Mouse (Mus musculus) embryonic facial prominence, embryonic 11.5 days (tissue): ENCODE measurements around the gene Phldb2. TPM values are rescaled to one million over a fixed set of nuclear protein-coding genes. Genes with fewer than 3 reads are reported as not detected.

ENCODE experiments used
- ATAC-seq: fragments of 200-750 bp; cut with Nextera tagmentation; replicated peaks from 2 replicates; pipeline ENCODE4 v1.8.0; 2017; ENCODE audit warnings: low read depth; ENCODE audit not compliant: insufficient number of reproducible peaks, low FRiP score, low TSS enrichment
- DNase-seq: peaks from one replicate; pipeline ENCODE4 v3.0.0-alpha.2; 2015; ENCODE audit warnings: low spot score
- H3K27ac ChIP-seq: fragments of 300-500 bp; sonication (generic); replicated peaks from 2 replicates; pipeline ENCODE4 v1.5.1; 2014; ENCODE audit warnings: mild to moderate bottlenecking, low read depth, low read length, control low read depth
- H3K27me3 ChIP-seq: fragments of 300-500 bp; sonication (generic); 2 replicates; pipeline ENCODE4 v1.6.1; 2014; ENCODE audit warnings: mild to moderate bottlenecking, low read length, moderate library complexity, mixed read lengths; ENCODE audit not compliant: control insufficient read depth, insufficient read depth
- H3K36me3 ChIP-seq: fragments of 300-500 bp; sonication (generic); replicated peaks from 2 replicates; pipeline ENCODE4 v1.6.1; 2014; ENCODE audit warnings: low read depth, mild to moderate bottlenecking, low read length, moderate library complexity, mixed read lengths; ENCODE audit not compliant: control insufficient read depth, insufficient read depth
- H3K4me1 ChIP-seq: fragments of 300-500 bp; sonication (generic); 2 replicates; pipeline ENCODE4 v1.6.1; 2014; ENCODE audit warnings: low read length, mixed read lengths; ENCODE audit not compliant: control insufficient read depth, insufficient read depth
- H3K4me2 ChIP-seq: fragments of 300-500 bp; sonication (generic); 2 replicates; pipeline ENCODE4 v1.6.1; 2014; ENCODE audit warnings: low read depth, mild to moderate bottlenecking, control low read depth, low read length, moderate library complexity
- H3K4me3 ChIP-seq: fragments of 300-500 bp; sonication (generic); 2 replicates; pipeline ENCODE4 v1.5.1; 2014; ENCODE audit warnings: low read depth, low read length, control low read depth
- H3K9ac ChIP-seq: fragments of 300-500 bp; sonication (generic); replicated peaks from 2 replicates; pipeline ENCODE4 v1.6.1; 2014; ENCODE audit warnings: mild to moderate bottlenecking, control low read depth, low read length
- H3K9me3 ChIP-seq: fragments of 300-500 bp; sonication (generic); replicated peaks from 2 replicates; pipeline ENCODE4 v1.6.1; 2016; ENCODE audit warnings: mild to moderate bottlenecking, low read length, inconsistent platforms, mixed read lengths; ENCODE audit not compliant: control insufficient read depth
- WGBS: fragments of 180-500 bp; shearing (Covaris S2); extraction: QIAGEN DNeasy Blood & Tissue Kit; methylation state at CpG from one replicate; pipeline ENCODE4 v1.1.7; 2014; 5-methylcytosine and 5-hydroxymethylcytosine counted together
- polyA plus RNA-seq: library from polyadenylated mRNA; unstranded; fragments of >200 nt; fragmentation: Nextera tagmentation; extraction: Ambion mirVana; gene quantifications from 2 replicates; pipeline ENCODE4 v1.2.1, GENCODE M21; 2014

The Phldb2 gene
- polyA plus RNA-seq, 1 experiment from 2014 or later, result 54.6 TPM

- Histone ChIP-seq H3K27ac (no peak overlapping the region), H3K9me3 (no peaks in the 10 kb centered on the region), H3K4me3 (no peak overlapping the region), H3K4me1 (no peaks in the 10 kb centered on the region), H3K27me3 (no peaks in the 10 kb centered on the region), H3K9ac (no peak overlapping the region), H3K4me2 (no peak overlapping the region), H3K36me3 (no peaks in the 10 kb centered on the region; the same call in 1 of the 2 replicates)
- DNase-seq (peak; percentile 87), ATAC-seq (no peak)
- 47% methylated on average over 9 of the region's 9 CpGs for WGBS
These were observed 196.5 kb downstream of the Phldb2 start for GRCm38 (mm10) chr16:45756855-45757254.

GRCm38 (mm10) chr16:45743591-45744144, 209.7 kb downstream of the Phldb2 start:
- 64% methylated on average over 4 of the region's 4 CpGs for whole genome bisulfite sequencing
- no peak for ATAC-seq
- peak; percentile 23 for DNase-seq
- no peaks in the 10 kb centered on the region for H3K27me3 ChIP-seq
- H3K4me2 ChIP-seq, result no peak overlapping the region
- H3K4me1 ChIP-seq, result no peaks in the 10 kb centered on the region
- no peak overlapping the region for H3K4me3 ChIP-seq
- H3K9me3 ChIP-seq, result no peaks in the 10 kb centered on the region
- no peak overlapping the region for H3K9ac ChIP-seq
- H3K27ac ChIP-seq, result no peak overlapping the region
- peaks cover 3% of the 10 kb centered on the region; the same call in 1 of the 2 replicates for H3K36me3 ChIP-seq

GRCm38 (mm10) chr16:45742615-45743476, 210.6 kb downstream of the Phldb2 start, which contains the start of gene Abhd10:
Abhd10 (minus strand) TSS chr16:45742955.
- Histone ChIP-seq H3K27me3 (no peaks in the 10 kb centered on the region), H3K9me3 (no peaks in the 10 kb centered on the region), H3K9ac (peak within 1 kb of the TSS; percentile 76), H3K4me3 (peak within 1 kb of the TSS; percentile 58), H3K36me3 (no peaks in the 10 kb centered on the region), H3K4me2 (peak within 1 kb of the TSS; percentile 46), H3K4me1 (no peaks in the 10 kb centered on the region), H3K27ac (peak within 1 kb of the TSS; percentile 29)
- peak; percentile 95 for DNase-seq
- ATAC-seq, result peak; percentile 97
- WGBS, result under 1% methylated on average over 51 of the region's 51 CpGs

- Histone ChIP-seq H3K36me3 (no peaks in the 10 kb centered on the region; the same call in 1 of the 2 replicates), H3K4me2 (no peak overlapping the region)
- 85% methylated on average over 8 of the region's 8 CpGs for WGBS
These were observed 215.5 kb downstream of the Phldb2 start for GRCm38 (mm10) chr16:45737880-45738279.

GRCm38 (mm10) chr16:45736724-45737123, 216.7 kb downstream of the Phldb2 start:
- Histone ChIP-seq H3K4me3 (no peak overlapping the region), H3K9me3 (no peaks in the 10 kb centered on the region), H3K27me3 (no peaks in the 10 kb centered on the region), H3K4me2 (no peak overlapping the region), H3K9ac (no peak overlapping the region), H3K36me3 (no peaks in the 10 kb centered on the region; the same call in 1 of the 2 replicates), H3K27ac (no peak overlapping the region), H3K4me1 (no peaks in the 10 kb centered on the region)
- ATAC-seq, result no peak
- DNase-seq, result no peak
- WGBS, result 94% methylated on average over 3 of the region's 3 CpGs

More at GRCm38 (mm10) chr16:45737880-45738279, 215.5 kb downstream of the Phldb2 start:
- no peak overlapping the region for H3K27ac ChIP-seq
- no peak overlapping the region for H3K9ac ChIP-seq
- DNase-seq (no peak), ATAC-seq (no peak)
- no peaks in the 10 kb centered on the region for H3K27me3 ChIP-seq
- no peaks in the 10 kb centered on the region for H3K4me1 ChIP-seq
- no peak overlapping the region for H3K4me3 ChIP-seq
- no peaks in the 10 kb centered on the region for H3K9me3 ChIP-seq

GRCm38 (mm10) chr16:45729163-45729562, 224.2 kb downstream of the Phldb2 start:
- H3K36me3 ChIP-seq, result no peaks in the 10 kb centered on the region; the same call in 1 of the 2 replicates
- no peak overlapping the region for H3K9ac ChIP-seq
- ATAC-seq, result no peak
- H3K4me2 ChIP-seq, result no peak overlapping the region
- H3K9me3 ChIP-seq, result no peaks in the 10 kb centered on the region
- no peak overlapping the region for H3K4me3 ChIP-seq
- H3K4me1 ChIP-seq, result no peaks in the 10 kb centered on the region
- no peak for DNase-seq
- H3K27ac ChIP-seq, result no peak overlapping the region
- no peaks in the 10 kb centered on the region for H3K27me3 ChIP-seq
- 92% methylated on average over 5 of the region's 5 CpGs for WGBS

GRCm38 (mm10) chr16:45724742-45725102, 228.7 kb downstream of the Phldb2 start:
- Histone ChIP-seq H3K9me3 (no peaks in the 10 kb centered on the region), H3K4me1 (no peaks in the 10 kb centered on the region), H3K9ac (peak overlapping the region; percentile 85), H3K4me2 (peak overlapping the region; percentile 89), H3K27me3 (no peaks in the 10 kb centered on the region), H3K4me3 (peak overlapping the region; percentile 61), H3K36me3 (no peaks in the 10 kb centered on the region), H3K27ac (peak overlapping the region; percentile 73; the same call in 1 of the 2 replicates)
- WGBS, result 1% methylated on average over 10 of the region's 10 CpGs
- DNase-seq (peak; percentile 60), ATAC-seq (peak; percentile 82)
